Mouse (Mus musculus) adrenal gland, adult 18-20 months (tissue): Measurements from ENCODE around the gene Ltbr. TPM values are rescaled to one million over a fixed set of nuclear protein-coding genes. Genes with fewer than 3 reads are reported as not detected.
"Not testable (repeated sequence)": the region's sequence is repeated elsewhere in the genome, so short reads cannot be mapped to it uniquely, and the experiment has no call there.

Experiments
- DNase-seq, 2 experiments: peaks; one replicate each; pipeline ENCODE4 v3.0.0; 2021 to 2022; ENCODE audit warnings: low spot score in 2 of 2
- total RNA-seq, 2 experiments: library from RNA; stranded (reverse); gene quantifications; 1 replicate in 1 of 2; 2 replicates in 1 of 2; pipeline ENCODE4 v1.2.3; 2021

Ltbr gene
- total RNA-seq, 2 experiments from 2014 or later: 56.6 to 78.9 TPM

GRCm38 (mm10) chr6:125314231-125314563 lies 512 bp upstream of the Ltbr start:
- DNase-seq: no peak

GRCm38 (mm10) chr6:125312581-125313355 lies 917 bp downstream of the Ltbr start:
- no peak for DNase-seq

- no peak for DNase-seq
Observed at GRCm38 (mm10) chr6:125312171-125312570, 1.5 kb downstream of the Ltbr start.

- no peak for DNase-seq
Observed at GRCm38 (mm10) chr6:125309406-125309805, 4.3 kb downstream of the Ltbr start.

GRCm38 (mm10) chr6:125308921-125309320 lies 4.8 kb downstream of the Ltbr start:
- DNase-seq: no peak

GRCm38 (mm10) chr6:125307091-125307490 lies 6.6 kb downstream of the Ltbr start:
- no peak for DNase-seq

GRCm38 (mm10) chr6:125305465-125305864 lies 8.2 kb downstream of the Ltbr start:
- DNase-seq: no peak

GRCm38 (mm10) chr6:125304408-125304807 lies 9.3 kb downstream of the Ltbr start:
- DNase-seq: not testable (repeated sequence)

- no peak for DNase-seq
Observed at GRCm38 (mm10) chr6:125303242-125303641, 10.4 kb downstream of the Ltbr start.

GRCm38 (mm10) chr6:125302231-125302982 lies 11.3 kb downstream of the Ltbr start:
- DNase-seq: no peak

- DNase-seq: no peak
Observed at GRCm38 (mm10) chr6:125300982-125301381, 12.7 kb downstream of the Ltbr start.

GRCm38 (mm10) chr6:125297149-125297820 lies 16.4 kb downstream of the Ltbr start:
- no peak for DNase-seq

GRCm38 (mm10) chr6:125294049-125294448 lies 19.6 kb downstream of the Ltbr start:
- no peak for DNase-seq

GRCm38 (mm10) chr6:125292256-125292655 lies 21.4 kb downstream of the Ltbr start:
- no peak for DNase-seq

GRCm38 (mm10) chr6:125291329-125291728 lies 22.4 kb downstream of the Ltbr start:
- DNase-seq: no peak

GRCm38 (mm10) chr6:125288730-125289129 lies 25.0 kb downstream of the Ltbr start:
- DNase-seq: no peak

- no peak for DNase-seq
Observed at GRCm38 (mm10) chr6:125286944-125287343, 26.7 kb downstream of the Ltbr start.

- no peak for DNase-seq
Observed at GRCm38 (mm10) chr6:125285890-125286289, 27.8 kb downstream of the Ltbr start, which contains the start of gene Tuba3a. Gene Tuba3a, minus strand, starts transcription at chr6:125286042.

- DNase-seq: no peak
Observed at GRCm38 (mm10) chr6:125284751-125285150, 28.9 kb downstream of the Ltbr start.

- no peak for DNase-seq
Observed at GRCm38 (mm10) chr6:125284250-125284649, 29.4 kb downstream of the Ltbr start.

GRCm38 (mm10) chr6:125282721-125283120 lies 31.0 kb downstream of the Ltbr start:
- DNase-seq: not testable (repeated sequence)

- DNase-seq: no peak
Observed at GRCm38 (mm10) chr6:125279729-125280128, 34.0 kb downstream of the Ltbr start.
